Mouse (Mus musculus): ENCODE measurements around the gene Tmem9b. TPM values are rescaled to one million over a fixed set of nuclear protein-coding genes. Genes with fewer than 3 reads are reported as not detected.

Gene Tmem9b
- polyA plus RNA-seq, 1 experiment from 2014 or later: 149 TPM

GRCm38 (mm10) chr7:109781470-109782203, 29.0 kb upstream of the Tmem9b start, which contains the start of gene Nrip3:
Gene Nrip3, minus strand, starts transcription at chr7:109782025.
- peak within 1 kb of the TSS; percentile 62 for H3K9ac ChIP-seq
- DNase-seq (ENCODE audit: low spot score) (peak; percentile 86), ATAC-seq (ENCODE audit: low FRiP score) (peak; percentile 87)
- no peaks in the 10 kb centered on the region for H3K4me1 ChIP-seq (replicated peaks; ENCODE audit: control insufficient read depth, insufficient read depth, low read length)
- peak within 1 kb of the TSS; percentile 67 for H3K4me3 ChIP-seq (replicated peaks; ENCODE audit: low read length)
- H3K36me3 ChIP-seq (replicated peaks; ENCODE audit: control insufficient read depth, insufficient read depth): no peaks in the 10 kb centered on the region
- H3K9me3 ChIP-seq (ENCODE audit: control insufficient read depth, low read length): no peaks in the 10 kb centered on the region
- peaks cover 43% of the 10 kb centered on the region for H3K27me3 ChIP-seq (ENCODE audit: control insufficient read depth, insufficient read depth, low read length)
- 1% methylated on average over 51 of the region's 52 CpGs for WGBS
- H3K4me2 ChIP-seq (replicated peaks): peak within 1 kb of the TSS; percentile 100
- H3K27ac ChIP-seq: no peak within 1 kb of the TSS

GRCm38 (mm10) chr7:109781087-109781469, 28.4 kb upstream of the Tmem9b start:
- Histone ChIP-seq H3K27ac (no peak overlapping the region), H3K9me3 (ENCODE audit: control insufficient read depth, low read length) (no peaks in the 10 kb centered on the region), H3K27me3 (ENCODE audit: control insufficient read depth, insufficient read depth, low read length) (peaks cover 43% of the 10 kb centered on the region), H3K36me3 (replicated peaks; ENCODE audit: control insufficient read depth, insufficient read depth) (no peaks in the 10 kb centered on the region), H3K9ac (peak overlapping the region; percentile 62), H3K4me3 (replicated peaks; ENCODE audit: low read length) (peak overlapping the region; percentile 67), H3K4me2 (replicated peaks) (peak overlapping the region; percentile 100), H3K4me1 (replicated peaks; ENCODE audit: control insufficient read depth, insufficient read depth, low read length) (no peaks in the 10 kb centered on the region)
- 1% methylated on average over 24 of the region's 24 CpGs for WGBS
- DNase-seq (ENCODE audit: low spot score) (peak; percentile 33), ATAC-seq (ENCODE audit: low FRiP score) (peak; percentile 65)

GRCm38 (mm10) chr7:109772251-109772650, 19.6 kb upstream of the Tmem9b start:
- Histone ChIP-seq H3K4me2 (replicated peaks) (no peak overlapping the region), H3K4me1 (replicated peaks; ENCODE audit: control insufficient read depth, insufficient read depth, low read length) (no peaks in the 10 kb centered on the region), H3K27me3 (ENCODE audit: control insufficient read depth, insufficient read depth, low read length) (no peaks in the 10 kb centered on the region), H3K9ac (no peak overlapping the region), H3K9me3 (ENCODE audit: control insufficient read depth, low read length) (no peaks in the 10 kb centered on the region), H3K36me3 (replicated peaks; ENCODE audit: control insufficient read depth, insufficient read depth) (no peaks in the 10 kb centered on the region), H3K27ac (no peak overlapping the region), H3K4me3 (replicated peaks; ENCODE audit: low read length) (no peak overlapping the region)
- ATAC-seq (ENCODE audit: low FRiP score) (no peak), DNase-seq (ENCODE audit: low spot score) (no peak)

GRCm38 (mm10) chr7:109768699-109769383, 16.2 kb upstream of the Tmem9b start:
- no peaks in the 10 kb centered on the region for H3K9me3 ChIP-seq (ENCODE audit: control insufficient read depth, low read length)
- no peaks in the 10 kb centered on the region for H3K36me3 ChIP-seq (replicated peaks; ENCODE audit: control insufficient read depth, insufficient read depth)
- H3K27me3 ChIP-seq (ENCODE audit: control insufficient read depth, insufficient read depth, low read length): no peaks in the 10 kb centered on the region
- no peak for ATAC-seq (ENCODE audit: low FRiP score)
- no peak overlapping the region for H3K4me3 ChIP-seq (replicated peaks; ENCODE audit: low read length)
- H3K4me1 ChIP-seq (replicated peaks; ENCODE audit: control insufficient read depth, insufficient read depth, low read length): no peaks in the 10 kb centered on the region
- H3K9ac ChIP-seq: no peak overlapping the region
- H3K4me2 ChIP-seq (replicated peaks): no peak overlapping the region
- H3K27ac ChIP-seq: no peak overlapping the region
- DNase-seq (ENCODE audit: low spot score): no peak
- WGBS: 62% methylated on average over 2 of the region's 2 CpGs

- H3K27me3 ChIP-seq (ENCODE audit: control insufficient read depth, insufficient read depth, low read length): no peaks in the 10 kb centered on the region
- ATAC-seq (ENCODE audit: low FRiP score): no peak
- H3K4me1 ChIP-seq (replicated peaks; ENCODE audit: control insufficient read depth, insufficient read depth, low read length): no peaks in the 10 kb centered on the region
- no peak overlapping the region for H3K4me2 ChIP-seq (replicated peaks)
- no peak overlapping the region for H3K9ac ChIP-seq
- DNase-seq (ENCODE audit: low spot score): no peak
- no peaks in the 10 kb centered on the region for H3K36me3 ChIP-seq (replicated peaks; ENCODE audit: control insufficient read depth, insufficient read depth)
- H3K4me3 ChIP-seq (replicated peaks; ENCODE audit: low read length): no peak overlapping the region
- 83% methylated on average over 7 of the region's 7 CpGs for WGBS
- H3K27ac ChIP-seq: no peak overlapping the region
- H3K9me3 ChIP-seq (ENCODE audit: control insufficient read depth, low read length): no peaks in the 10 kb centered on the region
Measured at GRCm38 (mm10) chr7:109767575-109768350, 15.1 kb upstream of the Tmem9b start.

- DNase-seq (ENCODE audit: low spot score): no peak
- no peak overlapping the region for H3K4me3 ChIP-seq (replicated peaks; ENCODE audit: low read length)
- H3K9me3 ChIP-seq (ENCODE audit: control insufficient read depth, low read length): no peaks in the 10 kb centered on the region
- no peak for ATAC-seq (ENCODE audit: low FRiP score)
- H3K9ac ChIP-seq: no peak overlapping the region
- no peak overlapping the region for H3K4me2 ChIP-seq (replicated peaks)
- no peak overlapping the region for H3K27ac ChIP-seq
- WGBS: 74% methylated on average over 2 of the region's 2 CpGs
- H3K27me3 ChIP-seq (ENCODE audit: control insufficient read depth, insufficient read depth, low read length): no peaks in the 10 kb centered on the region
- H3K36me3 ChIP-seq (replicated peaks; ENCODE audit: control insufficient read depth, insufficient read depth): no peaks in the 10 kb centered on the region
- no peaks in the 10 kb centered on the region for H3K4me1 ChIP-seq (replicated peaks; ENCODE audit: control insufficient read depth, insufficient read depth, low read length)
Measured at GRCm38 (mm10) chr7:109764009-109764408, 11.3 kb upstream of the Tmem9b start.

GRCm38 (mm10) chr7:109756291-109756690, 3.6 kb upstream of the Tmem9b start:
- no peak for DNase-seq (ENCODE audit: low spot score)
- H3K4me1 ChIP-seq (replicated peaks; ENCODE audit: control insufficient read depth, insufficient read depth, low read length): peaks cover 13% of the 10 kb centered on the region
- H3K36me3 ChIP-seq (replicated peaks; ENCODE audit: control insufficient read depth, insufficient read depth): no peaks in the 10 kb centered on the region
- WGBS: 88% methylated on average over 3 of the region's 3 CpGs
- no peak for ATAC-seq (ENCODE audit: low FRiP score)
- no peak overlapping the region for H3K9ac ChIP-seq
- no peaks in the 10 kb centered on the region for H3K27me3 ChIP-seq (ENCODE audit: control insufficient read depth, insufficient read depth, low read length)
- H3K27ac ChIP-seq: no peak overlapping the region
- H3K4me2 ChIP-seq (replicated peaks): no peak overlapping the region
- H3K4me3 ChIP-seq (replicated peaks; ENCODE audit: low read length): no peak overlapping the region
- H3K9me3 ChIP-seq (ENCODE audit: control insufficient read depth, low read length): no peaks in the 10 kb centered on the region

GRCm38 (mm10) chr7:109754034-109754433, 1.4 kb upstream of the Tmem9b start:
- 93% methylated on average over 8 of the region's 8 CpGs for WGBS
- H3K27me3 ChIP-seq (ENCODE audit: control insufficient read depth, insufficient read depth, low read length): no peaks in the 10 kb centered on the region
- ATAC-seq (ENCODE audit: low FRiP score): no peak

GRCm38 (mm10) chr7:109751427-109752007, 1.2 kb downstream of the Tmem9b start:
- Histone ChIP-seq H3K27me3 (ENCODE audit: control insufficient read depth, insufficient read depth, low read length) (no peaks in the 10 kb centered on the region), H3K27ac (peak overlapping the region; percentile 84), H3K4me1 (replicated peaks; ENCODE audit: control insufficient read depth, insufficient read depth, low read length) (peaks cover 16% of the 10 kb centered on the region), H3K36me3 (replicated peaks; ENCODE audit: control insufficient read depth, insufficient read depth) (peaks cover 6% of the 10 kb centered on the region), H3K4me2 (replicated peaks) (peak overlapping the region; percentile 79), H3K4me3 (replicated peaks; ENCODE audit: low read length) (peak overlapping the region; percentile 52), H3K9ac (peak overlapping the region; percentile 80), H3K9me3 (ENCODE audit: control insufficient read depth, low read length) (no peaks in the 10 kb centered on the region)
- no peak for DNase-seq (ENCODE audit: low spot score)
- 6% methylated on average over 13 of the region's 13 CpGs for WGBS
- no peak for ATAC-seq (ENCODE audit: low FRiP score)

More at GRCm38 (mm10) chr7:109754034-109754433, 1.4 kb upstream of the Tmem9b start:
- Histone ChIP-seq H3K36me3 (replicated peaks; ENCODE audit: control insufficient read depth, insufficient read depth) (no peaks in the 10 kb centered on the region; the same call in 1 of the 2 replicates), H3K9me3 (ENCODE audit: control insufficient read depth, low read length) (no peaks in the 10 kb centered on the region), H3K27ac (no peak overlapping the region), H3K4me2 (replicated peaks) (no peak overlapping the region), H3K9ac (no peak overlapping the region), H3K4me3 (replicated peaks; ENCODE audit: low read length) (no peak overlapping the region), H3K4me1 (replicated peaks; ENCODE audit: control insufficient read depth, insufficient read depth, low read length) (peaks cover 16% of the 10 kb centered on the region)
- no peak for DNase-seq (ENCODE audit: low spot score)

Measured in hindbrain, embryonic 14.5 days (tissue).